Mouse (Mus musculus) olfactory bulb, adult 2 months (tissue): Measurements from ENCODE around the gene Cmbl. TPM values are rescaled to one million over a fixed set of nuclear protein-coding genes. Genes with fewer than 3 reads are reported as not detected.

Experiments
- H3K27ac ChIP-seq: fragments of 200-500 bp; 2 replicates; pipeline ENCODE4 v1.5.1; 2012; ENCODE audit warnings: low read depth, low read length; ENCODE audit not compliant: insufficient read depth
- H3K4me1 ChIP-seq: fragments of 200-500 bp; 2 replicates; pipeline ENCODE4 v1.6.1; 2012; ENCODE audit warnings: low read length; ENCODE audit not compliant: control insufficient read depth, insufficient read depth
- H3K4me3 ChIP-seq: fragments of 200-500 bp; 2 replicates; pipeline ENCODE4 v1.5.1; 2012; ENCODE audit warnings: mild to moderate bottlenecking, low read depth, low read length, moderate library complexity; ENCODE audit not compliant: insufficient read depth
- CTCF ChIP-seq: fragments of 200-500 bp; IDR thresholded peaks from 2 replicates; pipeline ENCODE4 v1.5.1; 2012; ENCODE audit warnings: low read depth, mild to moderate bottlenecking, low read length, moderate library complexity; ENCODE audit not compliant: insufficient read depth
- POLR2A ChIP-seq: fragments of 200-500 bp; IDR thresholded peaks from 2 replicates; pipeline ENCODE4 v1.6.1; 2012; ENCODE audit warnings: mild to moderate bottlenecking, low read depth, low read length, moderate library complexity; ENCODE audit not compliant: insufficient read depth
- WGBS: fragments of 180-500 bp; shearing (Covaris S2); methylation state at CpG from one replicate; pipeline ENCODE4 v1.1.7; 2018; 5-methylcytosine and 5-hydroxymethylcytosine counted together
- polyA plus RNA-seq: library from polyadenylated mRNA; stranded (reverse); fragments of >200 nt; gene quantifications from 2 replicates; pipeline ENCODE4 v1.2.4, GENCODE M21; 2012; ENCODE audit warnings: low replicate concordance; ENCODE audit not compliant: missing spikeins, insufficient read depth, insufficient read length

Cmbl gene
- polyA plus RNA-seq, 1 experiment: not detected

GRCm38 (mm10) chr15:31602426-31602825 is 37.2 kb downstream of the Cmbl start:
- TF ChIP-seq CTCF (no peak), POLR2A (no peak)
- under 1% methylated on average over 15 of the region's 15 CpGs for WGBS

DNA sequence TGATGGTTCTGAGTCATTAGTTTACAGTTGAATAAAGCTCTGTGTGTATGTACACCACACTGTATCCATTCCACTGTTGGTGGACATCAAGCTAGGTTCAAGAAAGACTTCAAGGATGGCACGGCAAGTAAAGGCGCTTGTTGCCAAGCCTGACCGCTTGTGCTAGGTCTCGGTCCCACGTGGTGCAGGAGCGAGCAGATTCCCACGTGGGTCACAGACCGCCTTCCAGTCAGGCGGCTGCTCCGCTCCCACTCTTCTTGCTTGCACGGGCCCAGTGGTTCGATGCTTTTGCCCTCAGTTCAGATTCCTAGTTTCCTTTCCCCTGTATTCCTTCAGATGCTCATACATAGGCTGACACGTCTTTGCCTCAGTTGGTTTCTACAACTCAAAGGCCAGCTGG is 37.9 kb downstream of the Cmbl start:
- no peak for TF ChIP-seq POLR2A
- Histone ChIP-seq H3K4me1 (peaks cover 13% of the 10 kb centered on the region), H3K27ac (no peak overlapping the region), H3K4me3 (no peak overlapping the region)
- WGBS: 84% methylated on average over 13 of the region's 13 CpGs

More at GRCm38 (mm10) chr15:31602426-31602825, 37.2 kb downstream of the Cmbl start:
- Histone ChIP-seq H3K4me3 (peak overlapping the region; percentile 97), H3K4me1 (peaks cover 13% of the 10 kb centered on the region), H3K27ac (no peak overlapping the region)

- TF ChIP-seq CTCF (no peak), POLR2A (no peak)
- 78% methylated on average over 6 of the region's 6 CpGs for WGBS
- no peak overlapping the region for H3K4me3 ChIP-seq
- H3K27ac ChIP-seq: no peak overlapping the region
- peaks cover 7% of the 10 kb centered on the region; the same call in 1 of the 2 replicates for H3K4me1 ChIP-seq
Measured at GRCm38 (mm10) chr15:31606821-31607220, 41.6 kb downstream of the Cmbl start.

- H3K27ac ChIP-seq: no peak overlapping the region
- 77% methylated on average over 3 of the region's 3 CpGs for WGBS
- H3K4me1 ChIP-seq: 0 out of 2 replicates have a peak, but pooled peaks cover 3% of the 10 kb centered on the region
- no peak overlapping the region for H3K4me3 ChIP-seq
- TF ChIP-seq POLR2A (no peak), CTCF (peak; percentile 17; the same call in 1 of the 2 replicates)
Measured at GRCm38 (mm10) chr15:31611027-31611426, 45.8 kb downstream of the Cmbl start.

DNA sequence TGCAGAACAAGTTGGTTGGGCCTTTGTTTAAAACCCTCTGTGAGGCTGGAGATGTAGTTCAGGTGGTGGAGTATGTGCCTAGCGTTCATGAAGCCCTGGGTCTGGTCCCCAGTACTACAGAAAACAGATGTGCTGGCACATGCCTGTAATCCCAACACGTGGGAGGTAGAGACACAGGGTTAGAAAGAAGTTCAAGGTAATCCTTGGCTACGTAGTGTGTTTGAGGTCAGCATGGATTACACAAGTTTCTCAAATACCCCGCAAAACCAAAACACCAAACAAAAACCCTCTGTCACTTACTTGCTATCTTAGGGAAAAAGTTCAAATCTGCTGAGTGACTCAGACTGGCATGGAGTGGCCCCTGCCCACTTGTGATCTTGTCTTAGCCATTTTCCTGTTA is 46.8 kb downstream of the Cmbl start:
- H3K27ac ChIP-seq: no peak overlapping the region
- H3K4me3 ChIP-seq: no peak overlapping the region
- TF ChIP-seq POLR2A (no peak), CTCF (no peak)
- WGBS: 92% methylated on average over 4 of the region's 4 CpGs
- 0 out of 2 replicates have a peak, but pooled peaks cover under 1% of the 10 kb centered on the region for H3K4me1 ChIP-seq

GRCm38 (mm10) chr15:31613826-31614453 is 48.8 kb downstream of the Cmbl start:
- H3K27ac ChIP-seq: no peak overlapping the region
- H3K4me1 ChIP-seq: no peaks in the 10 kb centered on the region
- no peak for TF ChIP-seq POLR2A
- TF ChIP-seq CTCF: no peak
- H3K4me3 ChIP-seq: no peak overlapping the region
- 90% methylated on average over 6 of the region's 6 CpGs for WGBS

DNA sequence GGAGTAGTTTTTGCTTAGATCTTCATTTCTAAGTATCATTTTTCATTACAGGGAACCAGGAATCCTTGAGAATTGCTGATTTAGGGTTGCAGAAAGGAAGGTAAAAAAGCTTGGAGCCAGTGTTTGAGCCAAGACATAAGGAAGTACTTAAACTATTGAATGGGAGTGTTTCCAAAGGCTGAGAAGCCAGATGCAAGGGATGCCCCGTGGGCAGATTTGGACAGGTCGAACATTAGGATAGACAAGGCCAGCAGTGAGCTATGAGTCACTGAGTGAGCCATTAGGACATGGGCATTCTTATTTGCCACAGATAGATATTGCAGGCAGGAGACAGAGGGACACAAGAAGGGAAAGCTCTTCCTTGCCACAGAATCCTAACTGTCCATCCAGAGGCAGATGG is 49.5 kb downstream of the Cmbl start:
- no peak for TF ChIP-seq POLR2A
- no peak for TF ChIP-seq CTCF
- Histone ChIP-seq H3K27ac (no peak overlapping the region), H3K4me1 (no peaks in the 10 kb centered on the region), H3K4me3 (no peak overlapping the region)
- 81% methylated on average over 2 of the region's 2 CpGs for WGBS

DNA sequence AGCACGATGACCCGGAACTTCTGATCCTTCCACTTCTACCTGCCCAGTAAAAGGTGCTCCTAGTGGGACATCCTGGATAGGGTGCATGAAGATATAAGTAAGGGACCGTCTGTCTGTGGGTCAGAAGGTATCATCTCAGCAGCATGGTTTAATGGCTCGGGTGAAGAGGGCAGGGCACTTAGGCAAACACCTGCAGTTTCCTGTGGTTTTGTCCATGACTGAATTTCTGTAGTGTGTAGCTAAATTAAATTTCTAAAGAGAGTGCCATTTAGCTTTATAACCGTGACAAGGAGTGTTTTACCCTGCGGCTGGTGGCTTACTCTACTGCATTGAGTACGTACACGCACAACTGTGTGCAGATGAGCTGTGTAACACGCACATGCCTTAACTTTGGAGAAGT is 52.1 kb downstream of the Cmbl start:
- Histone ChIP-seq H3K4me3 (no peak overlapping the region), H3K27ac (no peak overlapping the region), H3K4me1 (no peaks in the 10 kb centered on the region)
- TF ChIP-seq POLR2A (no peak), CTCF (no peak)
- 97% methylated on average over 9 of the region's 9 CpGs for WGBS

DNA sequence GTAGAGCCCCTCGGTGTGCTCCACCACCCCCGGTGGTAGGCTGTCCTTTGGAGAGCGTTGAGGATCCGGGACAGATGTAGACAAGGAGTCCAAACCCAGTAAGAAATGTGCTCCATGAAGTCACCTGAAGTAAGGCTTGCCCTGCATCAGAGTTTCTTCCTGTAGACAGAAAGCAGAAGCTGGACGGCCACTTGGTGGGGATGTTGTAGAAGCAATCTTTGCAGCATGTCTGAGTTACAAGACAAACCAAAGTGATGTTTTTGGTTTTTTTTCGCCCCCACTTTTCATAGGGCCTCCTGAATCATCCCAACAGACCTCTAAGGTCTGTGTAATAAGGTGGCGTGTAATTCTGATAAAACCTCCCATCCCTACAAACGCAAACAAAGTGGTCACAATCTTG is 54.3 kb downstream of the Cmbl start:
- no peak for TF ChIP-seq POLR2A
- no peak for TF ChIP-seq CTCF
- WGBS: 93% methylated on average over 8 of the region's 8 CpGs
- Histone ChIP-seq H3K27ac (no peak overlapping the region), H3K4me1 (no peaks in the 10 kb centered on the region), H3K4me3 (no peak overlapping the region)
